Mouse (Mus musculus): Measurements from ENCODE around the gene Dhx35. TPM values are rescaled to one million over a fixed set of nuclear protein-coding genes. Genes with fewer than 3 reads are reported as not detected.

Dhx35 gene
- 4.3 TPM for polyA plus RNA-seq (2014; fragmentation: Illumina TruSeq; extraction: RNeasy Lipid Tissue Mini Kit (QIAGEN cat#74804); ENCODE audit: insufficient read depth, low read depth, low replicate concordance)

GRCm38 (mm10) chr2:158794494-158795004, at the start of gene Dhx35:
Gene Dhx35 (plus strand): TSS chr2:158794807.

GRCm38 (mm10) chr2:158767742-158768339, 26.8 kb upstream of the Dhx35 start, which contains the start of gene Fam83d:
Gene Fam83d (plus strand): TSS chr2:158768093.

Other genes with a start within 250 kb of the Dhx35 start
- not detected for gene Slc32a1, start 184.0 kb upstream of the Dhx35 start, polyA plus RNA-seq (2014; fragmentation: Illumina TruSeq; extraction: RNeasy Lipid Tissue Mini Kit (QIAGEN cat#74804); ENCODE audit: insufficient read depth, low read depth, low replicate concordance)
- gene Actr5, start 169.9 kb upstream of the Dhx35 start, polyA plus RNA-seq (2014; fragmentation: Illumina TruSeq; extraction: RNeasy Lipid Tissue Mini Kit (QIAGEN cat#74804); ENCODE audit: insufficient read depth, low read depth, low replicate concordance), result 8.9 TPM
- gene Ppp1r16b, start 129.4 kb upstream of the Dhx35 start, polyA plus RNA-seq (2014; fragmentation: Illumina TruSeq; extraction: RNeasy Lipid Tissue Mini Kit (QIAGEN cat#74804); ENCODE audit: insufficient read depth, low read depth, low replicate concordance), result 21.9 TPM
- gene Fam83d, start 26.7 kb upstream of the Dhx35 start, polyA plus RNA-seq (2014; fragmentation: Illumina TruSeq; extraction: RNeasy Lipid Tissue Mini Kit (QIAGEN cat#74804); ENCODE audit: insufficient read depth, low read depth, low replicate concordance), result 0.30 TPM